Mouse (Mus musculus): Measurements from ENCODE around the gene Calcrl.
"Not testable (repeated sequence)": the region's sequence is repeated elsewhere in the genome, so short reads cannot be mapped to it uniquely, and the experiment has no call there.

Calcrl gene

GRCm38 (mm10) chr2:84393236-84393635 is 32.0 kb downstream of the Calcrl start:
- ATAC-seq (ENCODE audit: insufficient number of reproducible peaks, low FRiP score, low TSS enrichment): no peak

- ATAC-seq (ENCODE audit: insufficient number of reproducible peaks, low FRiP score, low TSS enrichment): no peak
Observed at GRCm38 (mm10) chr2:84389075-84389474, 36.1 kb downstream of the Calcrl start.

DNA sequence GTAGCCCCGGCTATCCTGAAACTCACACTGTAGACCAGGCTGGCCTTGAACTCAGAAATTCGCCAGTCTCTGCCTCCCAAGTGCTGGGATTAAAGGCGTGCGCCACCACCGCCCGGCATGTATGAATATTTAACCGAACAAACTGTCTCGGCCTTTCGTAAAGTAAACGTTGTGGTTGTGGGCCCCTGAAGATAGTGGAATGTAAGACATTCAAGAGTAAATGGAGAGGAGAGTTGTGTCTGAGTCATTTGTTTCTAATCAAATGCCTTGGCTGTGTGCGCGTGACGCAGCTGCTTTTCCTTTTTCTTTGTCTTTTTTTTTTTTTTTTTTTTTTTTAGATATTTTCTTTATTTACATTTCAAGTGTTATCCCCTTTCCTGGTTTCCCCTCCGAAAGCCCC is 36.7 kb downstream of the Calcrl start:
- ATAC-seq (ENCODE audit: insufficient number of reproducible peaks, low FRiP score, low TSS enrichment): not testable (repeated sequence)

GRCm38 (mm10) chr2:84388023-84388416 is 37.2 kb downstream of the Calcrl start:
- ATAC-seq (ENCODE audit: insufficient number of reproducible peaks, low FRiP score, low TSS enrichment): no peak

DNA sequence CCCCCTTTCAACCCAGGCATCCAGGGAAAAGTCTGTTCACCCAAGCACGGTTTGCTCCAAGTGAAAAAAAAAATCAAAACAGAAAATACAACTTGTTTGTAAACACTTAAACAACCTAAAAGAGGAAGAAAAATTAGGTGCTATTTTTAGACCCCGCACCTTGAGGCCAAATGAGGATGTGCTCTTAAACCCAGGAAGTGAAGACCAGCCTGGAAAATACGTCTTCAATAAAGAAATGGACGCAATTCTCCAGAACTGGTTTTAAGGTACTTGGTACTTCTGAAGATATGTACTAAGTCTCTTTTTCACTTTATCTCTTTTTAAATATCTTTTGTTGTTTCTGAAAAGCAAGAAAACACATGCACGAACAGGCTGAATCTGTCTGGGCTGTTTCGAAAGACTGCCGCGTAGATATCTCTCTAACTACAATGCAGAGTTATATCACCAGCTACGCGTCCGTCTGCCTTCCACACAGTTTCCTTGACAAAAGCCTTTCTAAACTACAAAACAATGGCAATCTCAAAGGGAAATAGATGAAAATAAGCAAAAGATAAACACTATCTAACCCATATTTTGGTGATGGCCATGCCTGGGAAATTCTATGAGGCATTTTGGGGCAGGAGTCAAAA is 37.7 kb downstream of the Calcrl start:
- ATAC-seq (ENCODE audit: insufficient number of reproducible peaks, low FRiP score, low TSS enrichment): no peak

DNA sequence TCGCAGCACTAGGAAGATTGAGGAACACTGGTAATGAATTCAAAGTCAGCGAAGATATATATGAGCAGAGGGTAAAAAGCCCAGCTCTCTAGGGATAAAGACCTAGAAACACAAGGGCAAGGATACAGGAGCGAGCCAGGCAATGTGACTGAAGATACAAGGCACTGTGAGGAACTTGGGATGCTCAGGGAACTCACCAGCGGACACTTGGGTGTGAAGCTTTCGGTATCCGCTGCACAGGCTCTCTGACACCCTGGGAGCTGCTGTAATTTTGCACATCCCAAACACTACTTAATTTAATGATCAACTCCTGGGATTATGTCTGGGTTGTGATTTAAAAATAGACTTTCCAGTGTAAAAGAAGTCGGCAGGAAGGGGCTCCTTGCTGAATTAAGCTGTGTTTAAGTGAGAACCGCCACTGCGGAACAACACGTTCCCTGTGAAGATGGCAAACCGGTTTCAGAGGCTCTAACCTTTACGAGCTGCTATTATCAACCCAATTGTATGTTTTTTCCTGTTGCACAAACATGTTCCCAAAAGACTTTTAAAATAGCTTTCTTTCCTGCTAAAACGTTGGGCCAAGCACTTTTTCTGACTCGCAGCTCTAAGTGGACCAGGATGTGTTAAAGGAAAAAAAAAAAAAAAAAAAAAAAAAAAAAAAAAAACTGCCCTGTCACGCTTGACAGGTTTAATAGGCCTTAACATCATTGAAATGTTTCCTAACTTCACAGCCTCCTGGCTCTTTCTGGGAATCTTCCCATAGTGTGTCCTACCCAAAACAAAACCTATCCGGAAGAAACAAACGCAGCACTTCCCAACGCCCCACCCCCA is 38.4 kb downstream of the Calcrl start:
- no peak for ATAC-seq (ENCODE audit: insufficient number of reproducible peaks, low FRiP score, low TSS enrichment)

- no peak for ATAC-seq (ENCODE audit: insufficient number of reproducible peaks, low FRiP score, low TSS enrichment)
Observed at GRCm38 (mm10) chr2:84384911-84385693, 40.1 kb downstream of the Calcrl start.

GRCm38 (mm10) chr2:84383828-84384227 is 41.4 kb downstream of the Calcrl start:
- no peak for ATAC-seq (ENCODE audit: insufficient number of reproducible peaks, low FRiP score, low TSS enrichment)

- no peak for ATAC-seq (ENCODE audit: insufficient number of reproducible peaks, low FRiP score, low TSS enrichment)
Observed at GRCm38 (mm10) chr2:84382556-84382955, 42.7 kb downstream of the Calcrl start.

- no peak for ATAC-seq (ENCODE audit: insufficient number of reproducible peaks, low FRiP score, low TSS enrichment)
Observed at GRCm38 (mm10) chr2:84381997-84382396, 43.2 kb downstream of the Calcrl start.

- ATAC-seq (ENCODE audit: insufficient number of reproducible peaks, low FRiP score, low TSS enrichment): no peak
Observed at GRCm38 (mm10) chr2:84380816-84381215, 44.4 kb downstream of the Calcrl start.

GRCm38 (mm10) chr2:84378678-84379077 is 46.5 kb downstream of the Calcrl start:
- ATAC-seq (ENCODE audit: insufficient number of reproducible peaks, low FRiP score, low TSS enrichment): no peak

DNA sequence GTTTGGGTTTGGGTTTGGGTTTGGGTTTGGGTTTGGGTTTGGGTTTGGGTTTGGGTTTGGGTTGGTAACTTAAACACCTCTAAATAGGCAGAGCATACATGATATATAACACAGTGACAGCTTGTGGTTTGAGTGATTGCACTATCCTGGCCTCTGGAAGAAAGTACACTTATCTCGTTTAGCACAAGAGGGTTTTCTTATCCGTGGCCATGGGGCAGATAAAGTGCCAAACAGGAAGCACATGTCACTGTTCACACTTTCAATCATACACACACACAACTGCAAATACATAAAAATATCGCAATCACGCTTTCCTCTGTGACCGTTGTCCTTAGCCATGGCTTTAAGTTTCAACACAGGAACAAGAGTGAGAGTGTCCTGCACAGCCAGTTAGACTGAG is 56.0 kb downstream of the Calcrl start:
- ATAC-seq (ENCODE audit: insufficient number of reproducible peaks, low FRiP score, low TSS enrichment): no peak

GRCm38 (mm10) chr2:84366742-84367141 is 58.5 kb downstream of the Calcrl start:
- ATAC-seq (ENCODE audit: insufficient number of reproducible peaks, low FRiP score, low TSS enrichment): no peak

- no peak for ATAC-seq (ENCODE audit: insufficient number of reproducible peaks, low FRiP score, low TSS enrichment)
Observed at GRCm38 (mm10) chr2:84365266-84365665, 59.9 kb downstream of the Calcrl start.

- peak; percentile 20; the same call in 1 of the 2 replicates for ATAC-seq (ENCODE audit: insufficient number of reproducible peaks, low FRiP score, low TSS enrichment)
Observed at GRCm38 (mm10) chr2:84362779-84363719, 62.2 kb downstream of the Calcrl start.

GRCm38 (mm10) chr2:84358690-84359343 is 66.4 kb downstream of the Calcrl start:
- ATAC-seq (ENCODE audit: insufficient number of reproducible peaks, low FRiP score, low TSS enrichment): no peak

DNA sequence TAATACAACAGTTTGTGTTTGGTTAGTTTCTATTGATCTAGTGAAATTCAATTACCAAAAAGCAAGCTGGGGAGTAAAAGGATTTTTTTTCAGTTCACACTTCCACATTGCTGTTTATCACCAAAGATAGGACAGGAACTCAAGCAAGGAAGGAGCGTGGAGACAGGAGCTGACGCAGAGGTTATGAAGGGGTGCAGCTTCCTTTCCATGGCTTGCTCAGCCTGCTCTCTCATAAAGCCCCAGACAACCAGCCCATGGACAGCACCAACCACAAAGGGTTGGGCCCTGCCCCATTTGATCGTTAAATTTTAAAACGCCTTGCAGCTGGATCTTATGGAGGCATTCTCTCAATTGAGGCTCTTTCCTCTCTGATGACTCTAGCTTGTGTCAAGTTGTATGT is 69.9 kb downstream of the Calcrl start:
- ATAC-seq (ENCODE audit: insufficient number of reproducible peaks, low FRiP score, low TSS enrichment): no peak

DNA sequence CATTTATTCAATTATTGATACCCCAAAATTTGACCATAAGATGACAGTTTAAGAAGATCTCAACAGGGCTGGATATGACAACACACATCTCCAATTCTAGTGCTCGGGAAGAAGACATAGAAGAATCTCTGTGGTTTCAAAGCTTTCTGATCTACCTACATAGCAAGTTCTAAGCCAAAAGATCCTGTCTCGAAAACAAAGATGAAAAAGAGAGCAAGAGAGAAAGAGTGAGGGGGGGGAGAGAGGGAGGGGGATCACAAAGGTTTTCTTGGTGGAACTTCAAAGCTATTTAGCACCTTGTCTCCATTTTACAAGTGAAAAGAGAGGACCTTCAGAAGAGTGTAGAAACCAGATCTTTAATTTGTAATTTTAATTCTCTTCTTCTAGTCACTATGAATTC is 77.8 kb downstream of the Calcrl start:
- no peak for ATAC-seq (ENCODE audit: insufficient number of reproducible peaks, low FRiP score, low TSS enrichment)

GRCm38 (mm10) chr2:84343756-84344155 is 81.5 kb downstream of the Calcrl start:
- no peak for ATAC-seq (ENCODE audit: insufficient number of reproducible peaks, low FRiP score, low TSS enrichment)
